17 mouse cellular contexts compared by ENCODE assay signal in the genomic region with DNA sequence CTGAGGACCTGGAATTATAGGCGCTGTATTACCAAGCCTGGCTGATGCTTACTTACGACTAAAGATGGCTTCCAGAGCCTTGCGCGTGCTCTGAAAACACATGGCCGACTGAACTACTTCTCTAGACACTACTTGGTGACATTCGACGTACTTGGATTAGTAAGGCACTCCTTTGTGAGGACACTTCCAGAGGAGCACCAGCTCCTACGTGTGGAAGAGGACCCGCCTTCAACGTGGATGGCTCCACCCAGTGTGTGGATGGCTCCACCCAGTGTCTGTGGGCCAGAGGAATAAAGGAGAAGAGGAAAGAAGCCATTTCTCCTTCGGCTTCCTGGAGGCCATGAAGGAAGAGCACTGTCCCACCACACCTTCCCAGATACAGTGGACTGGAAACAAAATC.
"Had no signal": no experiment of that assay in that cellular context is flagged by ENCODE, and none has a peak within 500 bp of the region (broad histone marks: within the 10 kb centered on the region; RNA-seq: fewer than 3 reads in every experiment).

No protein-coding gene starts in this region.

- H3K9ac ChIP-seq: lung, embryonic 14.5 days; midbrain, embryonic 12.5 days; neural tube, embryonic 13.5 days; neural tube, embryonic 15.5 days; stomach, embryonic 15.5 days had no signal

- H3K4me2 ChIP-seq: lung, embryonic 14.5 days; midbrain, embryonic 12.5 days; neural tube, embryonic 13.5 days; neural tube, embryonic 15.5 days; stomach, embryonic 15.5 days had no signal

- DNase-seq: lung, adult 18-20 months; lung, embryonic 14.5 days; lung, postnatal 10 days; lung, postnatal 4 days; midbrain, embryonic 14.5 days; right cerebral cortex, postnatal 14 days; thymus, adult 2 months; thymus, postnatal 25 days; thymus, postnatal 4 days had no signal

- ATAC-seq: midbrain, embryonic 16.5 days had no signal

- H3K27ac ChIP-seq: midbrain, embryonic 10.5 days; midbrain, embryonic 12.5 days; neural tube, embryonic 13.5 days; neural tube, embryonic 15.5 days; stomach, embryonic 15.5 days; stomach, postnatal 0 days had no signal

- H3K4me3 ChIP-seq: midbrain, embryonic 10.5 days; midbrain, embryonic 12.5 days; myocyte; neural tube, embryonic 13.5 days; neural tube, embryonic 15.5 days; stomach, embryonic 15.5 days had no signal

- H3K9me3 ChIP-seq: midbrain, embryonic 10.5 days; neural tube, embryonic 13.5 days; neural tube, embryonic 15.5 days; stomach, embryonic 15.5 days had no signal

- H3K27me3 ChIP-seq: midbrain, embryonic 12.5 days; neural tube, embryonic 13.5 days; neural tube, embryonic 15.5 days; stomach, embryonic 15.5 days had no signal

- H3K36me3 ChIP-seq: stomach, embryonic 15.5 days had no signal
